23 mouse cellular contexts compared by ENCODE assay signal in genomic region chr1:156423493-156423892, GRCm38 (mm10). TPM values are rescaled to one million over a fixed set of nuclear protein-coding genes. Genes with fewer than 3 reads are reported as not detected.
"Had no signal": no experiment of that assay in that cellular context is flagged by ENCODE, and none has a peak within 500 bp of the region (broad histone marks: within the 10 kb centered on the region; RNA-seq: fewer than 3 reads in every experiment).

No protein-coding gene starts in this region.

- H3K36me3 ChIP-seq: lung, embryonic 15.5 days; midbrain, embryonic 13.5 days; midbrain, embryonic 15.5 days; neural tube, embryonic 13.5 days; neural tube, embryonic 15.5 days had no signal

- H3K27me3 ChIP-seq: lung, embryonic 15.5 days; megakaryocyte, embryonic 14.5 days; midbrain, embryonic 13.5 days; midbrain, embryonic 15.5 days; neural tube, embryonic 13.5 days; neural tube, embryonic 15.5 days had no signal

- DNase-seq: liver, postnatal 0 days; lung, adult 2 months; lung, postnatal 14 days; lung, postnatal 36 days; retina, postnatal 1 day; right cerebral cortex, adult 18-20 months; right cerebral cortex, postnatal 25 days; right cerebral cortex, postnatal 4 days; spleen, adult 18-20 months; thymus, adult 18-20 months; thymus, postnatal 14 days; thymus, postnatal 36 days had no signal

- H3K27ac ChIP-seq: lung, embryonic 15.5 days; macrophage; midbrain, embryonic 13.5 days; midbrain, embryonic 15.5 days; neural tube, embryonic 13.5 days; neural tube, embryonic 15.5 days had no signal

- H3K4me3 ChIP-seq: lung, embryonic 15.5 days; megakaryocyte, embryonic 14.5 days; midbrain, embryonic 13.5 days; midbrain, embryonic 15.5 days; neural tube, embryonic 13.5 days; neural tube, embryonic 15.5 days had no signal

RNA-seq across cellular contexts. Expression of gene Axdnd1, which starts 2.5 kb away (rescaled TPM):
- total RNA-seq: midbrain, postnatal 0 days; monocyte, adult 5-6 weeks had no signal
- polyA plus RNA-seq: liver, postnatal 0 days; neural tube, embryonic 11.5 days; neural tube, embryonic 15.5 days; small intestine, adult 2 months had no signal
